Mouse (Mus musculus): ENCODE data around the gene Gpc6.

GRCm38 (mm10) chr14:117641853-117642252 lies 716.7 kb downstream of the Gpc6 start:
- no peak for TF ChIP-seq EP300 (IDR thresholded peaks at IDR 0.05; ENCODE audit: low read length)
- no peak for TF ChIP-seq POLR2A (IDR thresholded peaks at IDR 0.05; ENCODE audit: low read depth, low read length)
- TF ChIP-seq CTCF (conservative IDR thresholded peaks at IDR 0.05 in 1 of 2, IDR thresholded peaks at IDR 0.05 in 1 of 2; ENCODE audit: low read depth in 2 of 2, low read length in 2 of 2), result no peak
- TF ChIP-seq BHLHE40 (IDR thresholded peaks at IDR 0.05; ENCODE audit: low read depth, low read length), result no peak

Data from CH12.LX (cell line).